Mouse (Mus musculus) thymus, postnatal 14 days (tissue): Measurements from ENCODE around the gene Chia1.
"Not testable (repeated sequence)": the region's sequence is repeated elsewhere in the genome, so short reads cannot be mapped to it uniquely, and the experiment has no call there.

Source experiments
- DNase-seq: peaks from one replicate; pipeline ENCODE4 v3.0.0; 2021

Chia1 gene

DNA sequence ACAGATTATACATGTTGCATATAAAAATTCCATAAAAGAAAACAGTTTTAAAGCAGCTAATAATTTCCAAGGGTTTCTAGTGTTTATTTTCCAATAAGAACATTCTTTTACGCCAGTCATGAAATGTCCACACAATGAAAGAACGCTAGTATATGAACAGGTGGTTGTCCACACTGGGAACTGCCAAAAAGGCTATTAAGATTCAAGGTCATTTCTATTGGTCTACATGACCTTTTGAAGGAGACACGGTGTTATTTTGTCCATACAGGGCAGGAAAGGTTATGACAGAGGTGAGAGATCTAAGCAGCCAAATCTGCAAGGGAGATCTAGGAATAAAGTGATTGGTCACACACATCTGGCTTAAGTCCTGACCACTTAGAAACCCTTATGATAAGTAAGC, at the start of gene Chia1:
TSS of gene Chia1 (plus strand) at position 301 of the 400 bp plus-strand sequence.
- DNase-seq: no peak

DNA sequence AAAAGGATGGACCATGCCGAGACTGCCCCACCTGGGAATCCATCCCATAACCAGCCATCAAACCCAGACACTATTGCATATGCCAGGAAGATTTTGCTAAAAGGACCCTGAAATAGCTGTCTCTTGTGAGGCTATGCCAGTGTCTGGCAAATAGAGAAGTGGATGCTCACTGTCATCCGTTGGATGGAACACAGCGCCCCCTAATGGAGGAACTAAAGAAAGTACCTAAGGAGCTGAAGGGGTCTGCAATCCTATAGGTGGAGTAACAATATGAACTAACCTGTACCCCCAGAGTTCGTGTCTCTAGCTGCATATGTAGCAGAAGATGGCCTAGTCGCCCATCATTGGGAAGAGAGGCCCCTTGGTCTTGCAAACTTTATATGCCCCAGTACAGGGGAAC, 45.3 kb upstream of the Chia1 start:
- peak; percentile 38 for DNase-seq

DNA sequence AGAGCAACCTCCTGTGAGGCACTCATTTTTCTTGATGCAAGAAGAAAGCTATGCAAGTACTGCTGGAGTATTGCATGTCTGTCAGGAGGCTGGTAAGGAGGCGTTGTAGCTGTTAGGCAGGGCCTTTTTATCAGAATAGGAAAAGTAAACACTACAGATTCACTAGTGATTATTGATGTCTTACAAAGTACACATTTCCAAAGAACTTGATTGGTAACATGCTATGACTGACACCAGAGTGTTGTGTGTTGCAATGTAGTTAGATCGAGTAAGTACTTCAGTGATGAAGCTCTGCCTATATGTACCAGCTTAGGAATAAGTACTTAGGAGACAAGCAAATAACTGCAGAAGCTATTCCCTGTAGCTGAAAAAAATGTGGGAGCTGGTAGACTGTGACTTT, 42.0 kb upstream of the Chia1 start:
- DNase-seq: no peak

DNA sequence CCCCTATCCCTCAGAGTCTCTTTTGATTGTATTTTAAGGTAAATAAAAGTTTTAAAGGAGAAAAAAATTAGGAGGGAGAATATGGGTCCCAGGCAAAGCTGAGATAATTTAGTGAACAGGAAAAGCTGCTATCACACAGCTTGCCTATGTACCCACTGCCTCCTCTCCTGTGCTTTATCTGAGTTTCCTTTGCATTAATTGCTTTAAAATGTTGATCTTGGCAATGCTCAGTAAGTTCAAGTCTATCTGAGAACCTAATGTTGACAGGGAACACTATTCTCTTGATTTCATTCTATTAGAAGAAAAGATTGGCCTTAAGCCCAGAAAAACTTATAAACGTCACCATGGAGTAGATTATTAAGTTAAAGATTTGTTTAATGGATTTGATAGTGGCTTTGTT, 38.2 kb upstream of the Chia1 start:
- DNase-seq: no peak

DNA sequence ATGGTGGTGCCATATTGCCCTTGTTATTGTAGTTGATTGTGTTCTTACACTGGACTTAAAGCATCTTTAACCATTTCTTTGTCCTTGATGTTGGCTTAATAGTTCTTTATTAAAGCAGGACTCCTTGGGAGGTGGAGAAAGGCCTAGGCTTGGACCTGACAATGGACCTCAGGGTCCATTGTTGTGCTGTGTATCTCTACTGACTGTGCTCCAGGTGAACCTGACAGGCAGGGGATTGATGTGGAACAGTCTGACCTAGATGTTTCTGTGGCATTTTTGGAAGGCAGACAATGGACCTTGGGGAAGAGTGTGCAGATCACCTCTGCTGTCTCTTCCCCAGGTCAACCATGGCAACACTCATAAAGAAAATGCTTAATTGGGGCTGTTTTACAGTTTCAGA, 14.0 kb downstream of the Chia1 start:
- DNase-seq: no peak

DNA sequence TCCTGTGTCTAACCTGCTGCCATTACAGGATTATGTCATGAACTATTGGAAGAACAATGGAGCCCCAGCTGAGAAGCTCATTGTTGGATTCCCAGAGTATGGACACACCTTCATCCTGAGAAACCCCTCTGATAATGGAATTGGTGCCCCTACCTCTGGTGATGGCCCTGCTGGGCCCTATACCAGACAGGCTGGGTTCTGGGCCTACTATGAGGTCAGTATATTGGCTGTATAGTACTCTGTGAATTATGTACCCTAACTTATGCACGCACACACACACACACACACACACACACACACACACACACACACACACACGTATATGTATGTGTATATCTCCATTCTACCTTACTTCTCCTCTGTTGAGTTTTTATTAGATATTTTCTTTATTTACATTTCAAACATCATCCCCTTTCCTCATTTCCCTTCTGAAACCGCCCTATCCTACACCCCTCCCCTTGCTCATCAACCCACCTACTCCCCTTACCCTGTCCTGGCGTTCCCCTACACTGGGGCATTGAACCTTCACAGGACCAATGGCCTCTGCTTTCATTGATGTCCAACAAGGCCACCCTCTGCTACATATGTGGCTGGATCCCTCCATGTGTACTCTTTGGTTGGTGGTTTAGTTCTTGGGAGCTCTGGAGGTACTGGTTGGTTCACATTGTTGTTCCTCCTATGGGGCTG, 15.9 kb downstream of the Chia1 start:
- no peak for DNase-seq

DNA sequence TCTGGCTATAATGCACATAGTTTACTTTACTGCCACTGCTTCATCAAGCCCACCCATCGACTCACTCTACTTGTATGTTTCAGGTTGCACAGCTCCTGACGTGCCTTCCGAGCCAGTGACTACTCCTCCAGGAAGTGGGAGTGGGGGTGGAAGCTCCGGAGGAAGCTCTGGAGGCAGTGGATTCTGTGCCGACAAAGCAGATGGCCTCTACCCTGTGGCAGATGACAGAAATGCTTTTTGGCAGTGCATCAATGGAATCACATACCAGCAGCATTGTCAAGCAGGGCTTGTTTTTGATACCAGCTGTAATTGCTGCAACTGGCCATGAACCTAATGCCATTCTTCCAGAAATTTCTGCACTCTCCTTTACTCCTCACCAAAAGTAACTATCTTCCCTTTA, 18.7 kb downstream of the Chia1 start:
- DNase-seq: no peak

DNA sequence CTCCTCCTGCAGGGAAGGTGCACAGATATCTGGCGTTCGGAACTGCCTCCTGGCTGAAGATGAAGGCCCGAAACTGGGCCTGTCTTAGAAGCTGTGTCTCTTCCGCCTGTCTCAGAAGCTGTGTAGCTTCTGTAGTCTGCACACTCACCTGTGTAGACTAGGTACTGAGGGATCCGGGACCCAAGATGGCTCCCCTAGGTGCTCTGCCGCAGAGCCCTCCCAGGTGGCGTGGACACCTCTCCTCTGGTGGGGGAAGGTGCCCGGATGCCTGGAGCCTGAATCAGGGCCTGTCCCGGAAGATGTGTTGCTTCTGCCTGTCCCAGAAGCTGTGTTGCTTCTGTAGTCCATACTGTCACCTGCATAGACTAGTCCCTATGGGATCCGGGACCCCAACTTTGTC, 31.1 kb downstream of the Chia1 start:
- DNase-seq: no peak

DNA sequence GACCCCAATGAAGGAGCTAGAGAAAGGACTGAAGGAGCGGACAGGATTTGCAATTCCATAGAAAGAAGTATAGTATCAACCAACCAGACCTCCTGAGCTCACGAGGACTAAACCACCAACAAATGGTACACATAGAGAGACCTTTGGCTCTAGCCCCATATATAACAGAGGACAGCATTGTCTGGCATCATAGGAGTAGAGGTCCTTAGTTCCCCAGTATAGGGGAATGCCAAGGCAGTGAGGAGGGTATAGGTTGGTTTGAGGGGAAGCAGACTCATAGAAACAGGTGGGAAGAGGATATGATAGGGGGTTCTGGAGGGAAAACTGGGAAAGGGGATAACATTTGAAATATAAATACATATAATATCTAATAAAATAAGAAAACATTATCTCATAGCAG, 41.4 kb downstream of the Chia1 start:
- no peak for DNase-seq

DNA sequence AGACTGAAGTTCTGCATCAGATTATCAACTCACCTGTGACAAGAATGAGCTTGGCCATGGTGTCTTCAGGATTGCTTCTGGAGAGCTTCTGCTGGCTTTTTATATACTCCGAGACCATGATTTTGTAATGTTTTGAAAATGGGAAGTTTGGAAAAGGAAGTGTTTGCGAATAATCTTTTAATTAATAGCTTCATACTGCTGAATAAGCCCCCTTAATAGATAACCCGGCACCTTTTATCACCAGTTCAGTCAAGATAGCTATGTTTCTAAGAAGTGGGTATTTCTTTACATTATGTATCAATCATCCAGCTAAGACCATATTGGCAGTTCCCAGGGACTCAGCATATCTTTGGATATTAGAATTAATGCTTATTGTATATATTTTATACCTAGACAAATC, 54.4 kb downstream of the Chia1 start, which contains the start of gene Chil3:
TSS of gene Chil3 (minus strand) at position 101 of the 400 bp plus-strand sequence.
- no peak for DNase-seq

DNA sequence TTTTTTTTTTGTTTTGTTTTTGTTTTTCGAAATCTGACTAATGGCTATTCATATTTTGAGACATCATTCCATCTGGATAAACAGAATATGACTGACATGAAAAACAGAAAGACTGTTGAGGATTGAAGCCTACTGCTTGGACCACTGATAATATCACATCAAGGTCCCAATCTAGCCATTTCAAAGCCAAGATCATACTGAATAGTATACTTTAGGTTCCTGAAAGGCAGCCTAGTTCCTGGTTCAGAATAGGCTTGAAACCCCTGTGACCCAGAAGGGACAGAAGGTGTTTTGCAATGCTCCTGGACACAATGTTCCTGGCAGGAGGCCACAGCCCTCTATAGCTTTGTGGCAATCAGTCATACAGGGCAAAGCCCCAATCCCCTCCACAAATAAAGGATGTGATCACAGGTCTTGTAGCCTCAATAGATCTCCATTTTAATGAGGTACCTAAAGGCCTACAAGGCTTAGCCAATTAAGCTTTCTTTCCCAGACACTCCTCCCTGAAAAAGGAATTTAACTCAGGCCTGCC, 57.6 kb downstream of the Chia1 start:
- no peak for DNase-seq

DNA sequence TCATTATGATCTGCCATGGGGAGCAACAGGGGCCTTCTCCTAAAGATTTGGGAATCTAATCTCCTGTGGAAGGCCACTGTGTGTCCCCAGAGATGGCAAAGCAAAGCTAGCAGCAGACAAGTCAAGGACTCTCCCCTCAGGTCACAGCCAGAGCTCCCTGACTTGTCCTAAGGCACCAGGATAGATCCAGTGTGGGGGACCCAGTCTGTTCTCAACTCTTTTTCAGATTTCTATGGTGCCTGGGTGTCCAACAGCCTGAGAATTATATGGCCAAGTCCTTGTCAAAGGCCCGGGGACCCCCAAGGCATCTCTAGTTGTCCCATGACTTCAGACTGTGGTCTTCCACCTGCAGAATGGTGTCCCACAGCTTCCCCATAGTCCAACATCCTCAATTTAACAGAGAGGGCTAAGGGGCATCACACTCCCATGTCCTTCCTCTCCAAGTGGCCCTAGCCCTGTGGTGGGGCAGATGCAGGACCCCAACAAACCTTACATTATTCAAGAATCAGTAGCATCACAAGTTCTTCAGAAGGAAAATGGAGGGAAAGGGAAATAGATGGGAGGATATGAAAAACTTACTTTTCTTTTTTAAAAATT, 58.2 kb downstream of the Chia1 start:
- DNase-seq: no peak

DNA sequence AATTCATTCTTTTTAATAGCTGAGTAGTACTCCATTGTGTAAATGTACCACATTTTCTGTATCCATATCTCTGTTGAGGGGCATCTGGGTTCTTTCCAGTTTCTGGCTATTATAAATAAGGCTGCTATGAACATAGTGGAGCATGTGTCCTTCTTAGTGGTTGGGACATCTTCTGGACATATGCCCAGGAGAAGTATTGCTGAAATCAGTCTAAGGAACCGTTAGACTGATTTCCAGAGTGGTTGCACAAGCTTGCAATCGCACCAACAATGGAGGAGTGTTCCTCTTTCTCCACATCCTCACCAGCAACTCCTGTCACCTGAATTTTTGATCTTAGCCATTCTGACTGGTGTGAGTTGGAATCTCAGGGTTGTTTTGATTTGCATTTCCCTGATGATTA, 59.5 kb downstream of the Chia1 start:
- DNase-seq: not testable (repeated sequence)

DNA sequence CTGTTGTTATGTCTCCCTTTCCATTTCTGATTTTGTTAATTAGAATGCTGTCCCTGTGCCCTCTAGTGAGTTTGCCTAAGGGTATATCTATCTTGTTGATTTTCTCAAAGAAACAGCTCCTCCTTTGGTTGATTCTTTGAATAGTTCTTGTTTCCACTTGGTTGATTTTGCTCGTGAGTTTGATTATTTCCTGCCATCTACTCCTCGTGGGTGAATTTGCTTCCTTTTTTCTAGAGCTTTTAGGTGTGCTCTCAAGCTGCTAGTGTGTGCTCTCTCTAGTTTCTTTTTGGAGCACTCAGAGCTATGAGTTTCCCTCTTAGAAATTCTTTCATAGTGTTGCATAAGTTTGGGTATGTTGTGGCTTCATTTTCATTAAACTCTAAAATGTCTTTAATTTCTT, 61.9 kb downstream of the Chia1 start:
- not testable (repeated sequence) for DNase-seq

DNA sequence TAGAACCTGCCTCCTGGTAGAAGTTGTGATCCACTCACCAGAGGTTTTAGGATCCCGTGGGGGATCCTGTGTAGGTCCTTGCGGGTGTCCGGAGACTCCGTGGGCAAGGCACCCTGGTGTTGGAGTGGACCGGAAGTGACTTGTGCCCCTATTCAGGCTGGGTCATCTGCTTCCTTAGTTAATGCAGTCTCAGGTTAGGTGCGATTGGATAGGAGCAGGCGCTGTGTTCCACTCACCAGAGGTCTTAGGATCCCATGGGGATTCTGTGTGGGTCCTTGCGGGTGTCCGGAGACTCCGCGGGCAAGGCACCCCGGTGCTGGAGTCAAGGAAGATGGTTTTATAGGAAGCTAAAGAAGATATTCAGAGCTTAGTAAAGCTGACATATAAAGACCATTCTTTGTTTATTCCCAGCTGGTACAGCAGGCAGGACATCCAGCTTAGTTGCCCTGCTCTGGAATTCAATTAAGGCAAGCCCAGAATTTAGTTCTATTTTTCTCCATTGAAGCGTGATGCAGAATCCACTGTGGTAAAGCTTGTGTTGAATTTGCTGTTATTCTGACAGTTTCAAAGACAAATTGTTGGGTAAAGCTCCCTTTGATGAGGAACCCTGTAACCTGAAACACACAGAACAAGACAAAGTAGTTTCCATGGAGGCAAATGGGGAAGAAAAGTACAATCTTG, 64.6 kb downstream of the Chia1 start:
- DNase-seq: no peak
